Mouse (Mus musculus): ENCODE measurements around the gene Cep19. TPM values are rescaled to one million over a fixed set of nuclear protein-coding genes. Genes with fewer than 3 reads are reported as not detected.

Gene Cep19
- polyA plus RNA-seq, 1 experiment from 2014 or later: 51.0 TPM

- ATAC-seq: no peak
- no peak overlapping the region for H3K4me2 ChIP-seq (ENCODE audit: low read length)
- H3K4me3 ChIP-seq (ENCODE audit: low read length): no peak overlapping the region
- H3K4me1 ChIP-seq (ENCODE audit: control insufficient read depth, insufficient read depth, low read depth, low read length): no peaks in the 10 kb centered on the region
- 80% methylated on average over 20 of the region's 20 CpGs for WGBS
- no peaks in the 10 kb centered on the region for H3K36me3 ChIP-seq (ENCODE audit: control insufficient read depth, insufficient read depth, low read length)
- no peak overlapping the region for H3K27ac ChIP-seq (ENCODE audit: low read depth, low read length)
- no peaks in the 10 kb centered on the region for H3K9me3 ChIP-seq (ENCODE audit: control insufficient read depth, low read length)
- H3K9ac ChIP-seq (ENCODE audit: low read depth, low read length): no peak overlapping the region
- H3K27me3 ChIP-seq (replicated peaks; ENCODE audit: control insufficient read depth, insufficient read depth, low read length): no peaks in the 10 kb centered on the region
Measured at GRCm38 (mm10) chr16:32129449-32130189, 30.0 kb downstream of the Cep19 start.

GRCm38 (mm10) chr16:32130190-32130826, 30.7 kb downstream of the Cep19 start:
- Histone ChIP-seq H3K4me3 (ENCODE audit: low read length) (no peak overlapping the region), H3K9ac (ENCODE audit: low read depth, low read length) (no peak overlapping the region)
- 73% methylated on average over 16 of the region's 16 CpGs for WGBS

GRCm38 (mm10) chr16:32133148-32133547, 33.5 kb downstream of the Cep19 start:
- no peaks in the 10 kb centered on the region for H3K27me3 ChIP-seq (replicated peaks; ENCODE audit: control insufficient read depth, insufficient read depth, low read length)
- WGBS: 82% methylated on average over 3 of the region's 3 CpGs
- ATAC-seq: no peak

More at GRCm38 (mm10) chr16:32130190-32130826, 30.7 kb downstream of the Cep19 start:
- H3K4me2 ChIP-seq (ENCODE audit: low read length): no peak overlapping the region
- no peak for ATAC-seq
- H3K27me3 ChIP-seq (replicated peaks; ENCODE audit: control insufficient read depth, insufficient read depth, low read length): no peaks in the 10 kb centered on the region
- H3K9me3 ChIP-seq (ENCODE audit: control insufficient read depth, low read length): no peaks in the 10 kb centered on the region
- no peak overlapping the region for H3K27ac ChIP-seq (ENCODE audit: low read depth, low read length)
- no peaks in the 10 kb centered on the region for H3K4me1 ChIP-seq (ENCODE audit: control insufficient read depth, insufficient read depth, low read depth, low read length)
- H3K36me3 ChIP-seq (ENCODE audit: control insufficient read depth, insufficient read depth, low read length): no peaks in the 10 kb centered on the region

GRCm38 (mm10) chr16:32135842-32136357, 36.3 kb downstream of the Cep19 start:
- no peak overlapping the region for H3K9ac ChIP-seq (ENCODE audit: low read depth, low read length)
- no peaks in the 10 kb centered on the region for H3K4me1 ChIP-seq (ENCODE audit: control insufficient read depth, insufficient read depth, low read depth, low read length)
- no peaks in the 10 kb centered on the region for H3K9me3 ChIP-seq (ENCODE audit: control insufficient read depth, low read length)
- H3K36me3 ChIP-seq (ENCODE audit: control insufficient read depth, insufficient read depth, low read length): no peaks in the 10 kb centered on the region
- ATAC-seq: no peak
- H3K27me3 ChIP-seq (replicated peaks; ENCODE audit: control insufficient read depth, insufficient read depth, low read length): no peaks in the 10 kb centered on the region
- no peak overlapping the region for H3K4me2 ChIP-seq (ENCODE audit: low read length)
- H3K4me3 ChIP-seq (ENCODE audit: low read length): no peak overlapping the region
- H3K27ac ChIP-seq (ENCODE audit: low read depth, low read length): no peak overlapping the region
- WGBS: 82% methylated on average over 7 of the region's 7 CpGs

More at GRCm38 (mm10) chr16:32133148-32133547, 33.5 kb downstream of the Cep19 start:
- no peak overlapping the region for H3K9ac ChIP-seq (ENCODE audit: low read depth, low read length)
- H3K36me3 ChIP-seq (ENCODE audit: control insufficient read depth, insufficient read depth, low read length): no peaks in the 10 kb centered on the region
- H3K4me3 ChIP-seq (ENCODE audit: low read length): no peak overlapping the region
- H3K4me1 ChIP-seq (ENCODE audit: control insufficient read depth, insufficient read depth, low read depth, low read length): no peaks in the 10 kb centered on the region
- no peaks in the 10 kb centered on the region for H3K9me3 ChIP-seq (ENCODE audit: control insufficient read depth, low read length)
- H3K4me2 ChIP-seq (ENCODE audit: low read length): no peak overlapping the region
- no peak overlapping the region for H3K27ac ChIP-seq (ENCODE audit: low read depth, low read length)

- H3K4me2 ChIP-seq (ENCODE audit: low read length): no peak overlapping the region
- H3K36me3 ChIP-seq (ENCODE audit: control insufficient read depth, insufficient read depth, low read length): no peaks in the 10 kb centered on the region; the same call in 1 of the 2 replicates
- ATAC-seq: no peak
- H3K27me3 ChIP-seq (replicated peaks; ENCODE audit: control insufficient read depth, insufficient read depth, low read length): no peaks in the 10 kb centered on the region
- 0 out of 2 replicates have a peak, but pooled peaks cover 2% of the 10 kb centered on the region for H3K9me3 ChIP-seq (ENCODE audit: control insufficient read depth, low read length)
- 100% methylated on average over 1 of the region's 1 CpGs for WGBS
- no peaks in the 10 kb centered on the region for H3K4me1 ChIP-seq (ENCODE audit: control insufficient read depth, insufficient read depth, low read depth, low read length)
- H3K4me3 ChIP-seq (ENCODE audit: low read length): no peak overlapping the region
- no peak overlapping the region for H3K27ac ChIP-seq (ENCODE audit: low read depth, low read length)
- no peak overlapping the region for H3K9ac ChIP-seq (ENCODE audit: low read depth, low read length)
Measured at GRCm38 (mm10) chr16:32138954-32139353, 39.4 kb downstream of the Cep19 start.

GRCm38 (mm10) chr16:32143766-32144165, 44.2 kb downstream of the Cep19 start:
- ATAC-seq: no peak
- Histone ChIP-seq H3K27ac (ENCODE audit: low read depth, low read length) (no peak overlapping the region), H3K9ac (ENCODE audit: low read depth, low read length) (no peak overlapping the region), H3K27me3 (replicated peaks; ENCODE audit: control insufficient read depth, insufficient read depth, low read length) (no peaks in the 10 kb centered on the region), H3K4me1 (ENCODE audit: control insufficient read depth, insufficient read depth, low read depth, low read length) (no peaks in the 10 kb centered on the region), H3K4me3 (ENCODE audit: low read length) (no peak overlapping the region), H3K9me3 (ENCODE audit: control insufficient read depth, low read length) (0 out of 2 replicates have a peak, but pooled peaks cover 2% of the 10 kb centered on the region), H3K36me3 (ENCODE audit: control insufficient read depth, insufficient read depth, low read length) (no peaks in the 10 kb centered on the region; the same call in 1 of the 2 replicates), H3K4me2 (ENCODE audit: low read length) (no peak overlapping the region)
- 95% methylated on average over 15 of the region's 15 CpGs for WGBS

GRCm38 (mm10) chr16:32144592-32144991, 45.0 kb downstream of the Cep19 start:
- no peak overlapping the region for H3K4me3 ChIP-seq (ENCODE audit: low read length)

GRCm38 (mm10) chr16:32147589-32148207, 48.1 kb downstream of the Cep19 start:
- WGBS: 71% methylated on average over 10 of the region's 13 CpGs
- no peak for ATAC-seq

More at GRCm38 (mm10) chr16:32144592-32144991, 45.0 kb downstream of the Cep19 start:
- Histone ChIP-seq H3K9ac (ENCODE audit: low read depth, low read length) (no peak overlapping the region), H3K4me2 (ENCODE audit: low read length) (no peak overlapping the region), H3K36me3 (ENCODE audit: control insufficient read depth, insufficient read depth, low read length) (no peaks in the 10 kb centered on the region; the same call in 1 of the 2 replicates), H3K4me1 (ENCODE audit: control insufficient read depth, insufficient read depth, low read depth, low read length) (no peaks in the 10 kb centered on the region), H3K27me3 (replicated peaks; ENCODE audit: control insufficient read depth, insufficient read depth, low read length) (no peaks in the 10 kb centered on the region), H3K9me3 (ENCODE audit: control insufficient read depth, low read length) (0 out of 2 replicates have a peak, but pooled peaks cover 2% of the 10 kb centered on the region), H3K27ac (ENCODE audit: low read depth, low read length) (no peak overlapping the region)
- no peak for ATAC-seq
- WGBS: 92% methylated on average over 17 of the region's 17 CpGs

More at GRCm38 (mm10) chr16:32147589-32148207, 48.1 kb downstream of the Cep19 start:
- 0 out of 2 replicates have a peak, but pooled peaks cover 2% of the 10 kb centered on the region for H3K9me3 ChIP-seq (ENCODE audit: control insufficient read depth, low read length)
- no peaks in the 10 kb centered on the region for H3K27me3 ChIP-seq (replicated peaks; ENCODE audit: control insufficient read depth, insufficient read depth, low read length)
- no peak overlapping the region for H3K9ac ChIP-seq (ENCODE audit: low read depth, low read length)
- H3K4me1 ChIP-seq (ENCODE audit: control insufficient read depth, insufficient read depth, low read depth, low read length): no peaks in the 10 kb centered on the region
- no peak overlapping the region for H3K27ac ChIP-seq (ENCODE audit: low read depth, low read length)
- no peak overlapping the region for H3K4me3 ChIP-seq (ENCODE audit: low read length)
- H3K36me3 ChIP-seq (ENCODE audit: control insufficient read depth, insufficient read depth, low read length): no peaks in the 10 kb centered on the region; the same call in 1 of the 2 replicates
- peak overlapping the region; percentile 51 for H3K4me2 ChIP-seq (ENCODE audit: low read length)

All from hindbrain, embryonic 16.5 days (tissue).